8 mouse cellular contexts compared by ENCODE assay signal in genomic region chr2:180172152-180172551, GRCm38 (mm10). TPM values are rescaled to one million over a fixed set of nuclear protein-coding genes. Genes with fewer than 3 reads are reported as not detected.
DNase-seq lines count a peak whose midpoint lies in the region; ATAC-seq and TF ChIP-seq lines count a peak whose summit lies in the region.

No protein-coding gene starts in this region.

- ATAC-seq in kidney, embryonic 14.5 days (ENCODE audit: low FRiP score, low TSS enrichment): no peak
- 0 out of 2 replicates have a peak, but pooled peaks have one; percentile 10 for ATAC-seq in hindbrain, embryonic 11.5 days (ENCODE audit: low FRiP score)
- no peak for ATAC-seq in midbrain, embryonic 13.5 days

- H3K4me3 ChIP-seq in kidney, embryonic 14.5 days (ENCODE audit: low read length): peak overlapping the region; percentile 62
- peak overlapping the region; percentile 68 for H3K4me3 ChIP-seq in hindbrain, embryonic 11.5 days (ENCODE audit: low read depth, low read length)
- H3K4me3 ChIP-seq in midbrain, embryonic 13.5 days (replicated peaks): peak overlapping the region; percentile 96

- TF ChIP-seq POLR2A in brain, embryonic 14.5 days (IDR thresholded peaks at IDR 0.05; ENCODE audit: borderline replicate concordance, extremely low read depth, insufficient read depth, insufficient read length, poor library complexity, severe bottlenecking): no peak

- no peaks in the 10 kb centered on the region for H3K9me3 ChIP-seq in kidney, embryonic 14.5 days (ENCODE audit: control insufficient read depth, low read length)
- H3K9me3 ChIP-seq in hindbrain, embryonic 11.5 days (ENCODE audit: control insufficient read depth, low read length): no peaks in the 10 kb centered on the region
- no peaks in the 10 kb centered on the region for H3K9me3 ChIP-seq in midbrain, embryonic 13.5 days

- peak overlapping the region; percentile 80 for H3K9ac ChIP-seq in kidney, embryonic 14.5 days (ENCODE audit: low read depth, low read length)
- H3K9ac ChIP-seq in hindbrain, embryonic 11.5 days (ENCODE audit: low read depth, low read length): peak overlapping the region; percentile 81
- H3K9ac ChIP-seq in midbrain, embryonic 13.5 days (replicated peaks): peak overlapping the region; percentile 97

- H3K36me3 ChIP-seq in kidney, embryonic 14.5 days (ENCODE audit: control insufficient read depth, insufficient read depth, low read length): peaks cover 40% of the 10 kb centered on the region
- peaks cover 7% of the 10 kb centered on the region; the same call in 1 of the 2 replicates for H3K36me3 ChIP-seq in hindbrain, embryonic 11.5 days (ENCODE audit: control insufficient read depth, insufficient read depth, low read length)
- H3K36me3 ChIP-seq in midbrain, embryonic 13.5 days: peaks cover 44% of the 10 kb centered on the region

- peak overlapping the region; percentile 90 for H3K4me2 ChIP-seq in kidney, embryonic 14.5 days (replicated peaks; ENCODE audit: low read depth, low read length)
- H3K4me2 ChIP-seq in hindbrain, embryonic 11.5 days (replicated peaks; ENCODE audit: low read depth, low read length): peak overlapping the region; percentile 93
- H3K4me2 ChIP-seq in midbrain, embryonic 13.5 days (replicated peaks): peak overlapping the region; percentile 100

- H3K27ac ChIP-seq in kidney, embryonic 14.5 days (ENCODE audit: low read depth, low read length): no peak overlapping the region
- peak overlapping the region; percentile 82; the same call in 1 of the 2 replicates for H3K27ac ChIP-seq in hindbrain, embryonic 11.5 days (ENCODE audit: low read depth, low read length)
- peak overlapping the region; percentile 94 for H3K27ac ChIP-seq in midbrain, embryonic 13.5 days

- 8% methylated on average over 7 of the region's 9 CpGs for WGBS in kidney, embryonic 14.5 days
- WGBS in hindbrain, embryonic 11.5 days: 8% methylated on average over 7 of the region's 9 CpGs
- 2% methylated on average over 8 of the region's 9 CpGs for WGBS in midbrain, embryonic 13.5 days

- TF ChIP-seq CTCF in brain, embryonic 14.5 days (IDR thresholded peaks at IDR 0.05; ENCODE audit: borderline replicate concordance, extremely low read depth, insufficient read depth, insufficient read length): no peak

- H3K4me1 ChIP-seq in kidney, embryonic 14.5 days (ENCODE audit: control insufficient read depth, insufficient read depth, low read length): peaks cover 18% of the 10 kb centered on the region
- H3K4me1 ChIP-seq in hindbrain, embryonic 11.5 days (replicated peaks; ENCODE audit: control insufficient read depth, insufficient read depth, low read length): no peaks in the 10 kb centered on the region; the same call in 1 of the 2 replicates
- peaks cover 27% of the 10 kb centered on the region for H3K4me1 ChIP-seq in midbrain, embryonic 13.5 days (replicated peaks)

- H3K27me3 ChIP-seq in kidney, embryonic 14.5 days (ENCODE audit: control insufficient read depth, insufficient read depth, low read length): no peaks in the 10 kb centered on the region
- no peaks in the 10 kb centered on the region for H3K27me3 ChIP-seq in hindbrain, embryonic 11.5 days (ENCODE audit: control insufficient read depth, insufficient read depth, low read length)
- H3K27me3 ChIP-seq in midbrain, embryonic 13.5 days: no peaks in the 10 kb centered on the region

- DNase-seq in kidney, postnatal 25 days: no peak
- DNase-seq in brain, embryonic 14.5 days (ENCODE audit: low read depth): peak; percentile 5
- DNase-seq in hindbrain, embryonic 11.5 days (ENCODE audit: low spot score): peak; percentile 26
- no peak for DNase-seq in Muller cell, postnatal 12 days (ENCODE audit: inconsistent ontology term)
- no peak for DNase-seq in lung, postnatal 36 days
- DNase-seq in kidney, postnatal 10 days: no peak

RNA-seq across cellular contexts. Expression of gene Adrm1, which starts 0.9 kb away (rescaled TPM):
- polyA plus RNA-seq in kidney, embryonic 14.5 days (2014; fragmentation: Nextera tagmentation; extraction: Ambion mirVana): 159 and 160 TPM in 2 replicates
- polyA plus RNA-seq in brain, embryonic 14.5 days (2012; rRNA removed): 124 and 148 TPM in 2 replicates
- polyA plus RNA-seq in hindbrain, embryonic 11.5 days (2014; fragmentation: Nextera tagmentation; extraction: Ambion mirVana): 174 and 183 TPM in 2 replicates
- 213 TPM in 2 replicates for polyA plus RNA-seq in midbrain, embryonic 13.5 days (2015; fragmentation: Nextera tagmentation; extraction: Ambion mirVana)

RNA-seq across cellular contexts. Expression of gene Osbpl2, which starts 53.0 kb away (rescaled TPM):
- 18.4 and 34.4 TPM in 2 replicates for polyA plus RNA-seq in kidney, embryonic 14.5 days (2014; fragmentation: Nextera tagmentation; extraction: Ambion mirVana)
- 35.8 and 47.8 TPM in 2 replicates for polyA plus RNA-seq in brain, embryonic 14.5 days (2012; rRNA removed)
- polyA plus RNA-seq in hindbrain, embryonic 11.5 days (2014; fragmentation: Nextera tagmentation; extraction: Ambion mirVana): 42.1 and 42.2 TPM in 2 replicates
- 60.6 and 66.1 TPM in 2 replicates for polyA plus RNA-seq in midbrain, embryonic 13.5 days (2015; fragmentation: Nextera tagmentation; extraction: Ambion mirVana)

RNA-seq across cellular contexts. Expression of gene Lama5, which starts 53.5 kb away (rescaled TPM):
- polyA plus RNA-seq in kidney, embryonic 14.5 days (2014; fragmentation: Nextera tagmentation; extraction: Ambion mirVana): 43.1 and 54.1 TPM in 2 replicates
- 7.7 and 9.5 TPM in 2 replicates for polyA plus RNA-seq in brain, embryonic 14.5 days (2012; rRNA removed)
- polyA plus RNA-seq in hindbrain, embryonic 11.5 days (2014; fragmentation: Nextera tagmentation; extraction: Ambion mirVana): 3.3 and 4.4 TPM in 2 replicates
- polyA plus RNA-seq in midbrain, embryonic 13.5 days (2015; fragmentation: Nextera tagmentation; extraction: Ambion mirVana): 1.4 and 1.7 TPM in 2 replicates

Comparison
In these comparisons a context has a peak if more than half of its experiments do, and no peak if none do; other contexts are left out.
1. DNase-seq: peak in brain, embryonic 14.5 days (single experiment) and hindbrain, embryonic 11.5 days (single experiment); none in kidney, postnatal 25 days (0 of 2), Muller cell, postnatal 12 days (single experiment), lung, postnatal 36 days (single experiment) and kidney, postnatal 10 days (single experiment).
2. Peak in every context shown above with its lines, with median percentiles within 50 percentile points of each other: H3K4me2 ChIP-seq, H3K4me3 ChIP-seq and H3K9ac ChIP-seq.